Mouse (Mus musculus): Measurements from ENCODE around the gene Psd. TPM values are rescaled to one million over a fixed set of nuclear protein-coding genes. Genes with fewer than 3 reads are reported as not detected.

Psd gene
- polyA plus RNA-seq, 1 experiment = 1.9 TPM

DNA sequence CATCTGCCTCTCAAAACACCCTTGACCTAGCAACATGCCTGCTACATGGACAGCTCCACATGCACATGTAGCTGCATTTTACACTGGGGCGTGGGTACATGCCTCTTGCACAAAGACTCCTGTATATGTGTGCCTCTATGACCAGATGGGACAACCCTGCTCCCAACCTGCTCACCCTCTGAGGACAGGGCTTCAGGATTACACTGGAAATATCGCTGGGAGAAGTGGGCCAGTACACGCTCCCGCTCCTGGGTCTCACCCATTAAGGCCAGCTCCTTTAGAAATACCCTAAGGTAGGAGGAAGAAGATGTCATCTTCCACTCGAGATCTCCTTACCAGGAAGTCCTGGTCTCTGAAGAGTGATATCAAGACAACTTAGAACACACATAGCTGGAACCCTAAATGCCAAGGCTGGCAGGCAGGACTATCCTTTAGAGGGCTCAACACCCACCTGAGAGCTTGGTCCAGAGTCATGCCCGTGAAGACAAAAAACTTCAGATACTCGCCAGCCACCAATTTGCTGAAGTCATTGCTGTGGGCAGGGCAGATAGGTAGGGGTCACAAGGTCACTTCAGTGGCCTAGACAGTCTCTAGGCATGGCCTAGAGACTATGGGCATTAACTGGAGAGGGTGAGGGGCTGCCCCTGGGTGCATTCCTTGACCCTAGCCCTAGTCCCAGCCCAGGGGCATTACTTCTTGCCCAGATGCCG is 6.7 kb downstream of the Psd start:
- DNase-seq = no peak
- no peak for TF ChIP-seq CTCF (conservative IDR thresholded peaks at IDR 0.05; ENCODE audit: insufficient read depth, insufficient read length, low read depth, low read length)
- no peak for TF ChIP-seq POLR2A (IDR thresholded peaks at IDR 0.05; ENCODE audit: low read depth, low read length)
- no peak overlapping the region for H3K27ac ChIP-seq (ENCODE audit: insufficient read depth, low read depth, low read length)
- H3K4me1 ChIP-seq (ENCODE audit: control insufficient read depth, insufficient read depth, low read length) = no peaks in the 10 kb centered on the region
- H3K27me3 ChIP-seq (replicated peaks; ENCODE audit: control insufficient read depth, insufficient read depth, low read length) = no peaks in the 10 kb centered on the region
- 79% methylated on average over 8 of the region's 8 CpGs for WGBS
- no peaks in the 10 kb centered on the region for H3K36me3 ChIP-seq (ENCODE audit: control insufficient read depth, insufficient read depth, low read length)
- H3K4me3 ChIP-seq (ENCODE audit: insufficient read depth, low read depth, low read length) = no peak overlapping the region

DNA sequence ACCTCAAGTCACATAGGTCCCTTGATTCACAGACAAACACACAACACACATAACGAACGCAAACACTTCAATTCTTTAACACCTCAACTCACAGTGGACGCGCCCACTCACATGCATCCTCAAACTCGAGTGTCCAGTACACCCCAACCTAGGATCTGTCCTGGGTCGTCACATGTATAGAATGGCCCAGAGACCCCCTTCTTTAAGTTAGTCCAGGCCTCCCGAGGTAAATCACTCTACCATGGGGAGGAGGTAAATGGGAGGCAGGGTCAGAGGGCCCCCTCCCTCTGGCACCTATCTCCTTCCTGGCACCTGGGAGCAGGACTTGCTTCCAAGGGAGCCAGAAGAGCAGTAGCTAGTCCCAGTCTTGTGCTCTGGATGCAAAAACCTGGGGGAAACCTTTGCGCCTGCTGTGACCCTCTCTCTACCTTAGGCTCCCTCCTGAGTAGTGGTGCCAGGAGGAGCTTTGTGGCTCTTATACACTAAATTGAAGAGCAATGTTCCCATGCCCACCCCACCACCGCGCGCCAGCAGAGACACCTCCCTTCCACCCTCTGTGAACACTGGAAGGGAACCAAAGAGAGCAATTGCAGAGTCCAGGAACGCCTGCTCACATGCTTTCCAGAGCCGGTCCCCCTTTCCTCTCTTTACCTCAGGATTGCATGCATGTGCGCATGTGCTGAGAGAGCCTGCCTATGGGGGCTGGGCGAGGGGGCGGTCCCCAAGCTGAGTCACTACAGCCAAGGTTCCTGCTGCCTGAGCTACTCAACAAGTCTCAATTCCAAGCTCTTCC is 8.2 kb downstream of the Psd start:
- Histone ChIP-seq H3K4me3 (ENCODE audit: insufficient read depth, low read depth, low read length) (no peak overlapping the region), H3K4me1 (ENCODE audit: control insufficient read depth, insufficient read depth, low read length) (no peaks in the 10 kb centered on the region), H3K27ac (ENCODE audit: insufficient read depth, low read depth, low read length) (no peak overlapping the region), H3K36me3 (ENCODE audit: control insufficient read depth, insufficient read depth, low read length) (no peaks in the 10 kb centered on the region), H3K27me3 (replicated peaks; ENCODE audit: control insufficient read depth, insufficient read depth, low read length) (no peaks in the 10 kb centered on the region)
- TF ChIP-seq CTCF (conservative IDR thresholded peaks at IDR 0.05; ENCODE audit: insufficient read depth, insufficient read length, low read depth, low read length) (no peak), POLR2A (IDR thresholded peaks at IDR 0.05; ENCODE audit: low read depth, low read length) (no peak)
- WGBS = 12% methylated on average over 16 of the region's 16 CpGs
- DNase-seq = peak; percentile 38

DNA sequence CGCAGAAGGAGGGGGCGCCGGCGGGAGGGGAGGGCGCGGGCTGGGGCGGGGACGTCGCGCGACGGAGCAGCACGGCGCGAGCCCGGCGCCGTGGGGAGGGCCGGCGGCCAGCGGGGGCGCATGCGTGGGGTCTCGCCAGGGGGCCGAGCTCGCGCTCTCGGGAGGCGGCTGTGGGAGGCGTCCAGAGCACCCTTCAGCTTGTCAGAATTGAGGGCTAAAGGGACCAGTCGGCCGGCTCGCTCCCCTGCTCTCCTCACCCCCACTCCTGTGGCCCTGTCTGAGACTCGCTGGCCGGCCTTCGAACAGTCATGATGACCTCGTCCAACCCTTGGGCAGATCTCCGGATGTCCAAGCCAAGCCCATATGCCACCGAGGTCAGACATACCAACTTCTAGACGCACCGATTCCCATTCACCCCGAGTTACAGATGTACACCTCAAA is 8.9 kb downstream of the Psd start:
- H3K36me3 ChIP-seq (ENCODE audit: control insufficient read depth, insufficient read depth, low read length) = no peaks in the 10 kb centered on the region
- no peak overlapping the region for H3K27ac ChIP-seq (ENCODE audit: insufficient read depth, low read depth, low read length)
- DNase-seq = no peak
- WGBS = 3% methylated on average over 38 of the region's 42 CpGs
- H3K27me3 ChIP-seq (replicated peaks; ENCODE audit: control insufficient read depth, insufficient read depth, low read length) = no peaks in the 10 kb centered on the region
- H3K4me3 ChIP-seq (ENCODE audit: insufficient read depth, low read depth, low read length) = no peak overlapping the region
- TF ChIP-seq POLR2A (IDR thresholded peaks at IDR 0.05; ENCODE audit: low read depth, low read length) = no peak
- no peak for TF ChIP-seq CTCF (conservative IDR thresholded peaks at IDR 0.05; ENCODE audit: insufficient read depth, insufficient read length, low read depth, low read length)
- no peaks in the 10 kb centered on the region for H3K4me1 ChIP-seq (ENCODE audit: control insufficient read depth, insufficient read depth, low read length)

DNA sequence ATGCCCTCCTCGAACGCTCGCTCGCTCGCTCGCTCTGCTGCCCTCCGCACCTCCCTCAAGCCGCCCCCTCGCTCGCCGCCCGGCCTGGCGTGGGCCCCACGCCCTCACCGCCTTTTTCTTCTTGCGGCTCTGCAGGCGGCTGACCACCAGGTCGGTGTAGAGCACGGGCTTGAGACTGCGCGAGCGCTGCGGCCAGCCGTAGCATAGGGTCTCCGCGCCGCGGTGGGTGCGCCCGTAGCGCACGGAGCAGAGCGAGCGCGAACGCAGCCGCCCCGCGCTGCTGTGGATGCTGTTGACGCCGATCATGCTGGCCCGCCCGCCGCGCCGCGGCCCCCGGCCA is 9.4 kb downstream of the Psd start:
- WGBS = 1% methylated on average over 48 of the region's 48 CpGs
- DNase-seq = no peak
- H3K4me3 ChIP-seq (ENCODE audit: insufficient read depth, low read depth, low read length) = peak overlapping the region; percentile 5; the same call in 1 of the 2 replicates
- TF ChIP-seq CTCF (conservative IDR thresholded peaks at IDR 0.05; ENCODE audit: insufficient read depth, insufficient read length, low read depth, low read length) = no peak
- TF ChIP-seq POLR2A (IDR thresholded peaks at IDR 0.05; ENCODE audit: low read depth, low read length) = no peak
- H3K4me1 ChIP-seq (ENCODE audit: control insufficient read depth, insufficient read depth, low read length) = no peaks in the 10 kb centered on the region
- H3K27ac ChIP-seq (ENCODE audit: insufficient read depth, low read depth, low read length) = no peak overlapping the region
- H3K36me3 ChIP-seq (ENCODE audit: control insufficient read depth, insufficient read depth, low read length) = no peaks in the 10 kb centered on the region
- H3K27me3 ChIP-seq (replicated peaks; ENCODE audit: control insufficient read depth, insufficient read depth, low read length) = no peaks in the 10 kb centered on the region

DNA sequence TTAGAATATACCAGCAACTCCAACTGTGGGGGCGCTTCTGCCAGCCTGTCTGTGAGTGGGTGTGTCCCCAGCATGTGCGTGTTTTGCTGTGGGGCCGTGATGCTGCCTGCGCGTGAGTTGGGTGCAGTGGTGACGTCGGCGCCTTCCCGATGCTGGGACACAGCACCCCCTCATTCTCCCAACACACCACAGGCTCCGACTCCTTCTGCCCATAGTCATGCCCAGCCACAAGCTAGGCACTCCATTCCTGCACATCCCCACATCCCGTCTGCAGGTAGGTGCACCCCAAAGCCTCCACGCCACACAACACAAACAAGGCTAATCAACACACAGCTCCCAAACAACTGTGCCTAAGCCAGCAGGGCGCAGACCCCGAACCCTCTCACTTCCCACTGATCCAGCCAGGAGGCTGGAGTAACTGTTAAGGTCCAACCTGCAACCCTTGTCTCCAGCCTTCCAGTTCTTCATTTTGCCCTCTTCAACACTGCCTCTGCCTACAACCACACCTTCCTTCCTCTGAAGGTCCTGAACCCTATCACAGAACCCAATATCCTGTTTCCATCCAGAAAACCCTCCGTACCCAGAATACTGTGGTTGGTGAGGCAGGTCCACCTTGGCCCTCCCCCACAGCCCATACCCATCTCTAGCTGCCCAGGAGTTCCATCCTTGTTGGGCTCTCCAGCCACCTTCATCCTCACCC is 10.0 kb downstream of the Psd start:
- WGBS = 37% methylated on average over 15 of the region's 15 CpGs
- Histone ChIP-seq H3K27me3 (replicated peaks; ENCODE audit: control insufficient read depth, insufficient read depth, low read length) (no peaks in the 10 kb centered on the region), H3K36me3 (ENCODE audit: control insufficient read depth, insufficient read depth, low read length) (no peaks in the 10 kb centered on the region), H3K4me1 (ENCODE audit: control insufficient read depth, insufficient read depth, low read length) (no peaks in the 10 kb centered on the region), H3K4me3 (ENCODE audit: insufficient read depth, low read depth, low read length) (no peak overlapping the region), H3K27ac (ENCODE audit: insufficient read depth, low read depth, low read length) (no peak overlapping the region)
- TF ChIP-seq POLR2A (IDR thresholded peaks at IDR 0.05; ENCODE audit: low read depth, low read length) = no peak
- TF ChIP-seq CTCF (conservative IDR thresholded peaks at IDR 0.05; ENCODE audit: insufficient read depth, insufficient read length, low read depth, low read length) = no peak
- DNase-seq = no peak

DNA sequence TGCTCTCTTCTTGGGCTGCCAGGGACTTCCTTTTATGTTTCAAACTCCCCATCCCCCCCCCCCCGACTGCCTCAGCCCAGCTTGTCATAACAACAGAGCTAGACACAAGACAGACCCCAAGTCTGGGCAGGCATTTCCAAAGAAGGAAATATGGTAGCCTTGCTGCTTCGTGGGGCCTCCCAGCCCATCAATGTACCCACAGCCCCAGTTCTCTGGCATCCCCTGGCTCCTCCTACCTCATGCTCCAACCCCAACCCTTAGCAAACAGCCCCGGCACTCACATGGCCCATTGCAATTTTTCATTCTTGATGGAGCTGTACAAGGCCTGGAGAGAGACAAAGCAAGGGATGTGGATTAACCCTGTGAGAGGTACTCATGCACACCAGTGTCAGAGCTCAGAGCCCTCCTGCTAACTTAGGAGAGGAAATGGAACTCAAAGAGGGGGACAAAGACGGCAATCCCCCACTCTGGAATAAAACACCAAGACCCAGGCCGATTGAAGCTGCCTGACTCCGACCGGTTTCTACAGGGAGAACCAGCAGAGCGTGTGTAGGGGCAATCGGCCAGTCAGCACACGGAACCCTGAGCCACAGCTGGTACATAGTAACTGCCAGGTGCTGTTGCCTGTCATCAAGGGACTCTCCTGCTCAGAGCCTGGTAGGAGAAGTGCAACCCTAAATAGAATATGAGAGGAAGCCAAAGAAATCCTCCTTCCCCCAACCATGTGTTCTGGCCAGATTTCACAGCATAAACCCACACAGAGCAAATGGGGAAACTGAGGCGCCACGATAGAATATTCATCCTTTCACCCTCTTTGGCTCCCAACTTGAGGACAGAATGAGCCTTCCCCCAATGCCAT is 11.0 kb downstream of the Psd start:
- TF ChIP-seq POLR2A (IDR thresholded peaks at IDR 0.05; ENCODE audit: low read depth, low read length) (no peak), CTCF (conservative IDR thresholded peaks at IDR 0.05; ENCODE audit: insufficient read depth, insufficient read length, low read depth, low read length) (no peak)
- Histone ChIP-seq H3K27ac (ENCODE audit: insufficient read depth, low read depth, low read length) (no peak overlapping the region), H3K4me1 (ENCODE audit: control insufficient read depth, insufficient read depth, low read length) (no peaks in the 10 kb centered on the region), H3K4me3 (ENCODE audit: insufficient read depth, low read depth, low read length) (no peak overlapping the region), H3K36me3 (ENCODE audit: control insufficient read depth, insufficient read depth, low read length) (no peaks in the 10 kb centered on the region), H3K27me3 (replicated peaks; ENCODE audit: control insufficient read depth, insufficient read depth, low read length) (no peaks in the 10 kb centered on the region)
- WGBS = 47% methylated on average over 12 of the region's 12 CpGs
- no peak for DNase-seq

Measured in kidney, adult 2 months (tissue).